Mouse (Mus musculus): Measurements from ENCODE around the gene Thpo. TPM values are rescaled to one million over a fixed set of nuclear protein-coding genes. Genes with fewer than 3 reads are reported as not detected.

Thpo gene
- polyA plus RNA-seq, 1 experiment from 2014 or later = 0.24 TPM

DNA sequence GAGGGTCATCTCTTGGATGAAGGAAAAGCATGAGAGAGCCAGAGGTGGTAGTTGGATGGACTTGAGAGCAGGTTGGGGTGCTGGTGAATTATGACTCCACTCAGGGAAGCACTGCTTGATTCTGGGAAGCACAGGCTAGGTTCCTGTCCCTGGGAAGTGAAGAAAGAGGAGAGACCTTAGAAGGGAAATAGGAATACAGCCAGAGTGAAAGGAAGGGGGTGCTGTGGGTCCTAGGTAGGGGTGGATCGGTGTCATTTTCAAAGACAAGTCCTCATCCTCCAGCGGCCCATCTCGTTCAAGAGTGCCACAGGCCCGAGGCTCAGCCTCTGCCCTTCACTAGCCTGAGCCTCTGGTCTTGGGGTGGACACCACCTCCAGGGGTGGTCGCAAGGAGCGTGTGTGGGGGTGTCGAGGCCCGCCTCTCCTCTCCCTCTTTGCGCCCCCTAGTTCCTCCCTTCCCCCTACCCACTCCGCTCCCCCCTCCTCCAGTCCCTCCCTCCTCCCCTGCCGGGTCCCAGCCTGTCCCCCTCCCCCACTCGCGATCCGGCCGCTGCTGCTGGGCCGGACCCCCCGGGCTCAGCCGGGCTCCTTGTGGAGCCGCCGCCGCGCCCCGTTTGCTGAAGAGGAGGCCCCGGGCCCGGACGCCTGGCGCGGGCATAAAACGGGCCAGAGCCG is 1.9 kb downstream of the Thpo start:
- Histone ChIP-seq H3K4me2 (ENCODE audit: low read depth, low read length, severe bottlenecking) (peak overlapping the region; percentile 98), H3K36me3 (ENCODE audit: control insufficient read depth, insufficient read depth, low read length) (no peaks in the 10 kb centered on the region), H3K9ac (ENCODE audit: low read length) (peak overlapping the region; percentile 74), H3K27me3 (ENCODE audit: control insufficient read depth, insufficient read depth, low read length) (peaks cover 23% of the 10 kb centered on the region), H3K27ac (ENCODE audit: low read depth, low read length) (peak overlapping the region; percentile 27; the same call in 1 of the 2 replicates), H3K9me3 (ENCODE audit: control insufficient read depth, low read length) (no peaks in the 10 kb centered on the region), H3K4me3 (ENCODE audit: low read depth, low read length) (peak overlapping the region; percentile 62), H3K4me1 (replicated peaks; ENCODE audit: control insufficient read depth, insufficient read depth, low read length) (peaks cover 15% of the 10 kb centered on the region; the same call in 1 of the 2 replicates)
- under 1% methylated on average over 27 of the region's 30 CpGs for WGBS
- ATAC-seq (replicated peaks; ENCODE audit: low FRiP score) (peak; percentile 66), DNase-seq (ENCODE audit: low spot score) (peak; percentile 77)

DNA sequence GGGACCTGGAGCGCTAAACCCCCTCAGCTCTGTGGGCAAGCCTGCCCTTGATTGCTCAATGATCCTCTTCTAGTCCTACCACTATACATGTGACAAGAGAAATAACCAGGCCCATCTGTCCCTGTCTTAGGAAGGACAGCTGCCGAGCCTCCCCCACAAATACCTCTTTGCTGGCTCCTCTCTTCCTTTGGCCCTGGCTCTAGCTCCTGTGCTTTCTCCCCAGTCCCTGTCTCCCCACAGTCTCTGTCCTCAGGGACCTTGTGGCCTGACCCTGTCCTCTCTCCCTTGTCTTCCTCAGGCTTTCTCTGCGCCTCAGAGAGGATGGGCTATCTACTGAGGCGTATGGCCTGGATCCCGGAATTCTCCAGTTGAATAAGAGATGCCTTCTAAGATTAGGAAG is 2.6 kb downstream of the Thpo start:
- peaks cover 15% of the 10 kb centered on the region; the same call in 1 of the 2 replicates for H3K4me1 ChIP-seq (replicated peaks; ENCODE audit: control insufficient read depth, insufficient read depth, low read length)
- WGBS = 70% methylated on average over 5 of the region's 5 CpGs
- no peak overlapping the region for H3K4me3 ChIP-seq (ENCODE audit: low read depth, low read length)
- no peak overlapping the region for H3K9ac ChIP-seq (ENCODE audit: low read length)
- H3K27ac ChIP-seq (ENCODE audit: low read depth, low read length) = no peak overlapping the region
- no peaks in the 10 kb centered on the region for H3K9me3 ChIP-seq (ENCODE audit: control insufficient read depth, low read length)
- DNase-seq (ENCODE audit: low spot score) (no peak), ATAC-seq (replicated peaks; ENCODE audit: low FRiP score) (no peak; the same call in 1 of the 2 replicates)
- peaks cover 23% of the 10 kb centered on the region for H3K27me3 ChIP-seq (ENCODE audit: control insufficient read depth, insufficient read depth, low read length)
- no peak overlapping the region for H3K4me2 ChIP-seq (ENCODE audit: low read depth, low read length, severe bottlenecking)
- H3K36me3 ChIP-seq (ENCODE audit: control insufficient read depth, insufficient read depth, low read length) = no peaks in the 10 kb centered on the region

DNA sequence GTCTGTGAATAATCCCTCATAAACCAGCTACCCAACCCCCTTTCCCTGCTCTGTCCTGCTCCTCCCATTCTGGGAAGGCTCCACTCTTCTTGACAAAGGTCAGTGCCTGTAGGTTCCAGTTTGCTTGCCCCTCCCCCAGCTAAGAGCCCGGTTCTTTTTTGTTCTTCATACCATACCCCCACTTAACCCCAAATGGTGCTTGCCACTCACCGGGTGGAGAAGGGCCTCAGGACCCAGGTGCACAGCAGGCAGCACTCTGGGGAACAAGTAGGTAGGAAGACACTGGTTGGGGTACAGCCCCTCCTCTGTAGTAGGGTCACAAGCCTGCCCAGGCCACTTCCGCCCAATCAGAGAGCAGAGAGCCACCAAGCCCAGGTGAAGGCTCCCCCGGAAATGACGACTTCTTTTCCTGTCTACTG is 4.0 kb downstream of the Thpo start:
- H3K27me3 ChIP-seq (ENCODE audit: control insufficient read depth, insufficient read depth, low read length) = peaks cover 20% of the 10 kb centered on the region
- no peak overlapping the region for H3K9ac ChIP-seq (ENCODE audit: low read length)
- no peak overlapping the region for H3K4me2 ChIP-seq (ENCODE audit: low read depth, low read length, severe bottlenecking)
- no peak overlapping the region for H3K4me3 ChIP-seq (ENCODE audit: low read depth, low read length)
- DNase-seq (ENCODE audit: low spot score) (no peak), ATAC-seq (replicated peaks; ENCODE audit: low FRiP score) (no peak)
- no peaks in the 10 kb centered on the region for H3K36me3 ChIP-seq (ENCODE audit: control insufficient read depth, insufficient read depth, low read length)
- WGBS = 36% methylated on average over 5 of the region's 5 CpGs
- no peak overlapping the region for H3K27ac ChIP-seq (ENCODE audit: low read depth, low read length)
- H3K9me3 ChIP-seq (ENCODE audit: control insufficient read depth, low read length) = no peaks in the 10 kb centered on the region
- H3K4me1 ChIP-seq (replicated peaks; ENCODE audit: control insufficient read depth, insufficient read depth, low read length) = peaks cover 15% of the 10 kb centered on the region; the same call in 1 of the 2 replicates

DNA sequence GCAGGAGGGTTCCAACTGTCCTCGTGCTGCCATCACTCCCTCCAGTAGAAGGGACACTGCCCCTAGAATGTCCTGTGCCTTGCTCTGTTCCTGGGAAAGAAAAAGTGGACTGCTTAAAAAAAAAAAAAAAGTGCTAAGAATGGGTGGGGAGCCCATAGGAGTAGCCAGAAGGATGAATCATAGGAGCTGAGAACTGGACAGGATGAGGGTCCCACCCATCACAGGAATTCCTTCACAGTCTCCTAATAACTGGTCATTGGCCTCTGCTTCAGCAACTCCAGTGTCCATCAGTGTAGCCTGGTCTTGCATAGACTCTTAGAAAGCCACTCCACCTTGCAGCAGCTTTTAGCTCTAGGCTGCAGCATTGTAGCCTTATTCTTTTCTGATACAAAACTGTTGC is 7.9 kb downstream of the Thpo start:
- ATAC-seq (replicated peaks; ENCODE audit: low FRiP score) = no peak
- H3K9ac ChIP-seq (ENCODE audit: low read length) = no peak overlapping the region
- no peak overlapping the region for H3K4me3 ChIP-seq (ENCODE audit: low read depth, low read length)
- H3K27me3 ChIP-seq (ENCODE audit: control insufficient read depth, insufficient read depth, low read length) = no peaks in the 10 kb centered on the region
- H3K27ac ChIP-seq (ENCODE audit: low read depth, low read length) = no peak overlapping the region
- no peak overlapping the region for H3K4me2 ChIP-seq (ENCODE audit: low read depth, low read length, severe bottlenecking)
- no peaks in the 10 kb centered on the region for H3K36me3 ChIP-seq (ENCODE audit: control insufficient read depth, insufficient read depth, low read length)
- H3K4me1 ChIP-seq (replicated peaks; ENCODE audit: control insufficient read depth, insufficient read depth, low read length) = no peaks in the 10 kb centered on the region
- no peaks in the 10 kb centered on the region for H3K9me3 ChIP-seq (ENCODE audit: control insufficient read depth, low read length)
- WGBS = 75% methylated on average over 1 of the region's 1 CpGs
- peak; percentile 3 for DNase-seq (ENCODE audit: low spot score)

DNA sequence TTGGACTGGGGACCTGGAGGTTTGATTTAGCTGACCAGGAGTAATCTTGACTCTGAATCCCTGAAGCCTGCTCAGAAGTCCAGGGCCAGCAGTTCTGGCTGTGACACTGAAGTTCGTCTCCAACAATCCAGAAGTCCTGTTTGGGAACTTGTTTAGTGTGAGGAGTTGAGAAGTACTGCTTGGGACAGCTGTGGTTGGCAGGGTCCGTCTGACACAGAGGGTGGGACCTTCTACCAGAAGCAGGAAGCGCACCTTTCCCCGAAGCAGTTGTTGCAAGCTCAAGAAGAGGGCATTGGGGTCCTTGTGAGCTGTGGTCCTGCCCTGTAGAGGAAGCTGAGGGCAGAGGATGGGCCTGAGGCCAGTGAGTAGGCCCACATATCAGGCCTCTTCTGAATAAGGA is 8.6 kb downstream of the Thpo start:
- Histone ChIP-seq H3K27ac (ENCODE audit: low read depth, low read length) (no peak overlapping the region), H3K4me1 (replicated peaks; ENCODE audit: control insufficient read depth, insufficient read depth, low read length) (no peaks in the 10 kb centered on the region), H3K4me2 (ENCODE audit: low read depth, low read length, severe bottlenecking) (no peak overlapping the region), H3K9ac (ENCODE audit: low read length) (no peak overlapping the region), H3K27me3 (ENCODE audit: control insufficient read depth, insufficient read depth, low read length) (no peaks in the 10 kb centered on the region), H3K9me3 (ENCODE audit: control insufficient read depth, low read length) (no peaks in the 10 kb centered on the region), H3K36me3 (ENCODE audit: control insufficient read depth, insufficient read depth, low read length) (no peaks in the 10 kb centered on the region; the same call in 1 of the 2 replicates), H3K4me3 (ENCODE audit: low read depth, low read length) (no peak overlapping the region)
- ATAC-seq (replicated peaks; ENCODE audit: low FRiP score) = no peak
- WGBS = 79% methylated on average over 4 of the region's 4 CpGs
- DNase-seq (ENCODE audit: low spot score) = peak; percentile 29

DNA sequence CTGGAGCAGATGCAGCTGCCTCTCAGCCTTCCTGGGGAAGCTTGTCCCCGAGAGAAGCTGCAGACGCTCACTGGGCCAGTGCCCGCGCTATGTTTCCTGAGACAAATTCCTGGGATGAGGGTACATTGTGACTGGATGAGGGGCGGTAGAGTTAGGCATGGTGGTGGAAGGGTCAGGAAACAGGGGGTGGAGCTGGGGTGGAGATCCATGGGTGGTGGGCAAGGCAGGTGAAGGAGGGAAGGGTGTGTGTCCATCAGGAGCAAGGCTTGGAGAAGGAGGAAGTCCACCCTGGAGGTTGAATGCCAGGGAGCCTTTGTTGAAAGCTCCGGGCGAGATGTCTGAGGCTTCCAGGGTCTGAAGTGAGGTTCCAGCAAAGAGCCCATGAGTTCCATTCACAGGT is 9.0 kb downstream of the Thpo start:
- no peaks in the 10 kb centered on the region for H3K27me3 ChIP-seq (ENCODE audit: control insufficient read depth, insufficient read depth, low read length)
- H3K9me3 ChIP-seq (ENCODE audit: control insufficient read depth, low read length) = no peaks in the 10 kb centered on the region
- no peaks in the 10 kb centered on the region for H3K4me1 ChIP-seq (replicated peaks; ENCODE audit: control insufficient read depth, insufficient read depth, low read length)
- no peaks in the 10 kb centered on the region; the same call in 1 of the 2 replicates for H3K36me3 ChIP-seq (ENCODE audit: control insufficient read depth, insufficient read depth, low read length)
- DNase-seq (ENCODE audit: low spot score) (peak; percentile 34), ATAC-seq (replicated peaks; ENCODE audit: low FRiP score) (no peak)
- no peak overlapping the region for H3K4me2 ChIP-seq (ENCODE audit: low read depth, low read length, severe bottlenecking)
- no peak overlapping the region for H3K4me3 ChIP-seq (ENCODE audit: low read depth, low read length)
- WGBS = 88% methylated on average over 7 of the region's 7 CpGs
- no peak overlapping the region for H3K9ac ChIP-seq (ENCODE audit: low read length)
- no peak overlapping the region for H3K27ac ChIP-seq (ENCODE audit: low read depth, low read length)

DNA sequence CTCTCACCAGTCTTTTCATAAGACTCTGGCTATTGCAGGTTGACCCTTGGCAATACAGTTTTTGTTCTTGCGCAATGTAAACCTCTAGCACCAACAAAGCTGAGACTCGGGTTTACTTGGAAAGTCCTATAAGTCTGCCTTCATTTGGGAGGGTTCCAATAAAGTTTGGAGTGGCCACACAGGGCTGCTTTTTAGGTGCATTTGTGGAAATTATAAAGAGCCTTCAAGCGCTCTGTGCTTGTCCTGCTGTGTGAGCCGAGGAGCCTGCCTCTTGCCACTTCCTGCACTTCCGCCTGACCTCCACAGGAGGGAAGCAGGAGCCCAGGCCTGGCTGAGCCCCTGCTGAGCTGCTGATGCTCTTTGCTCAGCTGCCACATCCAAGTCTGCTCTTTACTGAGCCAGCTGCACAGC is 10.0 kb downstream of the Thpo start:
- H3K4me2 ChIP-seq (ENCODE audit: low read depth, low read length, severe bottlenecking) = no peak overlapping the region
- ATAC-seq (replicated peaks; ENCODE audit: low FRiP score) (0 out of 2 replicates have a peak, but pooled peaks have one; percentile 33), DNase-seq (ENCODE audit: low spot score) (peak; percentile 73)
- no peak overlapping the region for H3K9ac ChIP-seq (ENCODE audit: low read length)
- no peaks in the 10 kb centered on the region for H3K27me3 ChIP-seq (ENCODE audit: control insufficient read depth, insufficient read depth, low read length)
- no peaks in the 10 kb centered on the region for H3K4me1 ChIP-seq (replicated peaks; ENCODE audit: control insufficient read depth, insufficient read depth, low read length)
- H3K4me3 ChIP-seq (ENCODE audit: low read depth, low read length) = no peak overlapping the region
- WGBS = 42% methylated on average over 5 of the region's 5 CpGs
- H3K36me3 ChIP-seq (ENCODE audit: control insufficient read depth, insufficient read depth, low read length) = no peaks in the 10 kb centered on the region; the same call in 1 of the 2 replicates
- H3K9me3 ChIP-seq (ENCODE audit: control insufficient read depth, low read length) = no peaks in the 10 kb centered on the region
- H3K27ac ChIP-seq (ENCODE audit: low read depth, low read length) = no peak overlapping the region

DNA sequence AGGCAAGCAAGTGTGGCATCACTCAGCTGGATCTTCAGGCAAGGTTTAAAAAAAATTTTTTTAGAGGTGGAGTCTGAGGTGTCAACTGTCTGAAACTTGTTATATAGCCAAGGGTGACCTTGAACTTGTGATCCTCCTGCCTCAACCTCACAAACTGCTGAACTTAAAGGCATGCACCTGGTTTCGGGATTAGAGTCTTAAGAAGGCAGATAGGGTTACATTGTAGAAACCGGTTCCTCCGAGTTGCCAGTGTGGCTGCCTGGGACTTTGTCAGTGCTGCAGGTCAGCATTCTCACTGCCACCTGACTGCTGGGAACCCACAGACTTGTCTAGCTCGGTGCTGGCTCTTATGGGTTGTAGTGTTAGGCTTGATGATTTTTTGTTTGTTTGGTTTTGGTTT is 11.1 kb downstream of the Thpo start:
- WGBS = 55% methylated on average over 4 of the region's 4 CpGs
- H3K36me3 ChIP-seq (ENCODE audit: control insufficient read depth, insufficient read depth, low read length) = no peaks in the 10 kb centered on the region; the same call in 1 of the 2 replicates
- no peaks in the 10 kb centered on the region for H3K27me3 ChIP-seq (ENCODE audit: control insufficient read depth, insufficient read depth, low read length)
- H3K4me3 ChIP-seq (ENCODE audit: low read depth, low read length) = no peak overlapping the region
- H3K4me2 ChIP-seq (ENCODE audit: low read depth, low read length, severe bottlenecking) = no peak overlapping the region
- DNase-seq (ENCODE audit: low spot score) = no peak
- H3K27ac ChIP-seq (ENCODE audit: low read depth, low read length) = no peak overlapping the region
- no peak for ATAC-seq (replicated peaks; ENCODE audit: low FRiP score)
- no peaks in the 10 kb centered on the region; the same call in 1 of the 2 replicates for H3K4me1 ChIP-seq (replicated peaks; ENCODE audit: control insufficient read depth, insufficient read depth, low read length)
- no peaks in the 10 kb centered on the region for H3K9me3 ChIP-seq (ENCODE audit: control insufficient read depth, low read length)
- no peak overlapping the region for H3K9ac ChIP-seq (ENCODE audit: low read length)

DNA sequence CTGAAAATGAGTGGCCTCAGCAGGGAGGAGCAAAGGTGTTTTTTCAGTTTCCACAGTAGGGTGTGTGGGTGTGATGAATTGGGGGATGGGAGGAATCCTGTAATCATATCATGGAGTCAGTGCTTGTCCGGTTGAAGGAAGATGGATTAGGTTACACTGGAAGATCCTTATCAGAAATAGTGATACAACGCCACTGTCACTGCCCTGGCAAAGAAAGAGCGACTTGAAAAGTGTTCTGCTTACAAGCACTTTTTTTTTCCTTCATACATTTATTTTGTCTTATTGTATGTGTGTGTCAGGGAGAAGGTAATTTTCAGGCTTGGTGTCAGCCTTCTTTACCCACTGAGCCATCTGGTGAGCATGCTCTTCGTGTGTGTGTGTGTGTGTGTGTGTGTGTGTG is 11.6 kb downstream of the Thpo start:
- Histone ChIP-seq H3K27ac (ENCODE audit: low read depth, low read length) (no peak overlapping the region), H3K9me3 (ENCODE audit: control insufficient read depth, low read length) (no peaks in the 10 kb centered on the region), H3K4me2 (ENCODE audit: low read depth, low read length, severe bottlenecking) (no peak overlapping the region), H3K4me1 (replicated peaks; ENCODE audit: control insufficient read depth, insufficient read depth, low read length) (no peaks in the 10 kb centered on the region; the same call in 1 of the 2 replicates), H3K4me3 (ENCODE audit: low read depth, low read length) (no peak overlapping the region), H3K36me3 (ENCODE audit: control insufficient read depth, insufficient read depth, low read length) (no peaks in the 10 kb centered on the region; the same call in 1 of the 2 replicates), H3K9ac (ENCODE audit: low read length) (no peak overlapping the region), H3K27me3 (ENCODE audit: control insufficient read depth, insufficient read depth, low read length) (no peaks in the 10 kb centered on the region)
- ATAC-seq (replicated peaks; ENCODE audit: low FRiP score) = no peak
- no peak for DNase-seq (ENCODE audit: low spot score)
- 84% methylated on average over 4 of the region's 4 CpGs for WGBS

Measured in forebrain, embryonic 11.5 days (tissue).